Mouse (Mus musculus) brain, embryonic 14.5 days (tissue): ENCODE results near the gene Rpl27a.

Source experiments
- CTCF ChIP-seq: fragments of 200-500 bp; IDR thresholded peaks from 2 replicates; pipeline ENCODE4 v1.5.1; 2012; ENCODE audit warnings: inconsistent platforms, mild to moderate bottlenecking, moderate library complexity, borderline replicate concordance; ENCODE audit not compliant: insufficient read depth, insufficient read length; ENCODE audit errors: extremely low read depth
- POLR2A ChIP-seq: fragments of 200-500 bp; IDR thresholded peaks from 2 replicates; pipeline ENCODE4 v1.6.1; 2012; ENCODE audit warnings: mild to moderate bottlenecking, inconsistent platforms, borderline replicate concordance; ENCODE audit not compliant: poor library complexity, insufficient read depth, insufficient read length, severe bottlenecking; ENCODE audit errors: extremely low read depth

DNA sequence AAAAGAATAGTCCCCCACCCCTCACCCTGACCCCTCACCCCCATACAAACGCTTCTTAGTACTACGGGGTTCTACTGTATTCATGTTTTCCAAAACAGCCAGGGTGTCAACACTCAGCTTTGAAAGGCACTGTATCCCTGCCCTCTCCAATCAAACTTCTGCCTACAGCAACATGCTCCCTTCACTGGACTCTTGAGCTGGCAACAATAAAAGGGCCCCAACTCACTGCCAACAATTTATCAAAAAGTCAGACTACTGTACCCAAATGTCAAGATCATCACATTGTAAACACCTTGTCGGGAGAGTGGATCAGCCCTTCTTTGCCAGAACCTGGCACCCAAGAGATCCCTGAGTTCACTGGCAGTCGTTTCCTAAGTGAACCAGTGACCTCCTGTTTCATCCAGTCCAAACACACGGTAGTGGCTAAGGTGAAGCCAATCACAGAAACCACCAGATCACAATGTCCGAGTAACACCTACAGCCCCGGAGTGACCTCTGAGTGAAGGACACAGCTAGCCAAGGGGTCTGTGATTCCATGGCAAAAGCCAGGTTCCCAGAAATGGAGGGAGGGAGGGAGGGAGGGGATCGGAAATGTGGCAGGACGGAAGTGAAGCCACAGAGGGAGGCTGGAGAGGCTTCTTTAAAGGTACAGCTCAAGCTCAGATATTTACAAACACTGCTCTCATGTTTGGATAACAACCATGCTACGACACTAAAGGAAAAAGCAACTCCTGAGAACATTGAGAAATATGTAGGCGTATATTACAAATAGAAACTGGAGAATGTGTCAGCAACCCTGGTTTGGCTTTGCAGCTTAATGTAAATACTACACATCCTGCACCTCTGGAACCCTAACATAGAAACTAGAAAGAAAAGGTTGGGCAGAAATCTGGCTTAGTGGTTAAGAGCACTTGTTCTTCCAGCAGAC, 48.2 kb downstream of the Rpl27a start:
- no peak for TF ChIP-seq POLR2A
- no peak for TF ChIP-seq CTCF
